Mouse (Mus musculus) activated CD4-positive, CD25-positive, alpha-beta regulatory T cell, adult 4 months (primary cell): ENCODE measurements around the gene Atf6. TPM values are rescaled to one million over a fixed set of nuclear protein-coding genes. Genes with fewer than 3 reads are reported as not detected.

Source experiments
- ATAC-seq: one replicate; pipeline ENCODE4 v1.8.0; 2017
- polyA plus RNA-seq, 2 experiments: library from polyadenylated mRNA; unstranded; fragments of 100-300 nt; shearing (Covaris generic); gene quantifications; one replicate each; pipeline ENCODE4 v1.2.1; 2017

Atf6 gene
- polyA plus RNA-seq, 2 experiments from 2014 or later, result 6.5 to 8.2 TPM

- peak; percentile 41 for ATAC-seq
These were observed 21.9 kb downstream of the Atf6 start for GRCm38 (mm10) chr1:170845448-170846307.

- peak; percentile 80 for ATAC-seq
These were observed 23.2 kb downstream of the Atf6 start for GRCm38 (mm10) chr1:170844380-170844779.

GRCm38 (mm10) chr1:170839685-170840084 is 27.9 kb downstream of the Atf6 start:
- peak; percentile 32 for ATAC-seq

GRCm38 (mm10) chr1:170834756-170835155 is 32.8 kb downstream of the Atf6 start:
- ATAC-seq, result no peak

- no peak for ATAC-seq
These were observed 37.8 kb downstream of the Atf6 start for GRCm38 (mm10) chr1:170829781-170830180.

GRCm38 (mm10) chr1:170829344-170829743 is 38.2 kb downstream of the Atf6 start:
- no peak for ATAC-seq

- ATAC-seq, result no peak
These were observed 47.3 kb downstream of the Atf6 start for GRCm38 (mm10) chr1:170820103-170820814.

GRCm38 (mm10) chr1:170815287-170816004 is 52.1 kb downstream of the Atf6 start:
- ATAC-seq, result no peak

GRCm38 (mm10) chr1:170812822-170813221 is 54.7 kb downstream of the Atf6 start:
- ATAC-seq, result no peak

GRCm38 (mm10) chr1:170807600-170808270 is 59.8 kb downstream of the Atf6 start:
- ATAC-seq, result no peak

GRCm38 (mm10) chr1:170804721-170805120 is 62.9 kb downstream of the Atf6 start:
- ATAC-seq, result no peak

- no peak for ATAC-seq
These were observed 64.9 kb downstream of the Atf6 start for GRCm38 (mm10) chr1:170802669-170803068.

GRCm38 (mm10) chr1:170800694-170801093 is 66.9 kb downstream of the Atf6 start:
- no peak for ATAC-seq

GRCm38 (mm10) chr1:170795741-170796347 is 71.7 kb downstream of the Atf6 start:
- no peak for ATAC-seq

- ATAC-seq, result no peak
These were observed 76.0 kb downstream of the Atf6 start for GRCm38 (mm10) chr1:170791542-170791941.

- no peak for ATAC-seq
These were observed 76.6 kb downstream of the Atf6 start for GRCm38 (mm10) chr1:170791001-170791400.

- ATAC-seq, result no peak
These were observed 79.9 kb downstream of the Atf6 start for GRCm38 (mm10) chr1:170787643-170788042.

GRCm38 (mm10) chr1:170786570-170787341 is 80.8 kb downstream of the Atf6 start:
- no peak for ATAC-seq

GRCm38 (mm10) chr1:170777688-170778087 is 89.9 kb downstream of the Atf6 start:
- ATAC-seq, result no peak

- ATAC-seq, result no peak
These were observed 93.1 kb downstream of the Atf6 start for GRCm38 (mm10) chr1:170774431-170774830.

GRCm38 (mm10) chr1:170773506-170773905 is 94.1 kb downstream of the Atf6 start:
- ATAC-seq, result no peak
